Mouse (Mus musculus) kidney, adult 10 weeks (tissue): Measurements from ENCODE around the gene Khdc1a. TPM values are rescaled to one million over a fixed set of nuclear protein-coding genes. Genes with fewer than 3 reads are reported as not detected.

ENCODE experiments used
- polyA plus RNA-seq: library from polyadenylated mRNA; stranded (reverse); fragments of 350-450 nt; fragmentation: Illumina TruSeq; extraction: RNeasy Lipid Tissue Mini Kit (QIAGEN cat#74804); gene quantifications from one replicate; pipeline ENCODE4 v1.2.3, GENCODE M21; 2014; ENCODE audit warnings: low read depth, low replicate concordance

The Khdc1a gene
- polyA plus RNA-seq: not detected

GRCm38 (mm10) chr1:21349341-21349740 is at the start of gene Khdc1a:
Khdc1a (plus strand) TSS chr1:21349641.

GRCm38 (mm10) chr1:21368031-21368430 is 18.6 kb downstream of the Khdc1a start, which contains the start of gene Khdc1c:
Khdc1c (plus strand) TSS chr1:21368331.

DNA sequence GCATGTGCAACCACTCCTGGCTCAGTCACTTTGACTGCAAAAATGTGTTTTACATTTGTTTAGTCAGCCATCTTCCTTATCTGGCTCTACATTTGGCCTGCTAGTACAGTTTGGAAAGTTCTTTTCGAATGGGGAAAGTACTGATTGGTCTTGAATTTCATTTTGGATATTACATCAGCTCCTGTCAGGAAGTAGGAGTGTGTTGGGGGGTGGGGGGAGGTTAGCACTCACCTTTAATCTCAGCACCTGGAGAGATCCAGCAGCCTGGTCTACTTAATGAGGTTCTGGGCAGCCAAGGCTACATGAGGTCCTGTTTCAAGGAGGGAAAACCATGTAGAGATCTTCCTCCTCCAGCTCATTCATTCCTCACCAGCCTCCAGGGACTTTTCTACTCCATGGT is 33.8 kb downstream of the Khdc1a start, which contains the start of gene Khdc1b:
Gene Khdc1b (plus strand): TSS at position 301 of the 400 bp plus-strand sequence.

Other genes starting within 250 kb of the Khdc1a start
- gene Tmem14a, start 131.1 kb upstream of the Khdc1a start, polyA plus RNA-seq: 15.6 TPM
- gene Gsta3, start 109.1 kb upstream of the Khdc1a start, polyA plus RNA-seq: 216 TPM
- gene Khdc1c, start 18.7 kb downstream of the Khdc1a start, polyA plus RNA-seq: not detected
- not detected for gene Khdc1b, start 33.9 kb downstream of the Khdc1a start, polyA plus RNA-seq